Mouse (Mus musculus): ENCODE results near the gene Npy2r.

Npy2r gene

GRCm38 (mm10) chr3:82547908-82548721 is at the start of gene Npy2r:
TSS of gene Npy2r (minus strand) at chr3:82548084.
- DNase-seq (ENCODE audit: low spot score in 2 of 2), result no peak

- DNase-seq (ENCODE audit: low spot score in 2 of 2), result no peak
These were observed 9.9 kb upstream of the Npy2r start for GRCm38 (mm10) chr3:82557786-82558185.

DNA sequence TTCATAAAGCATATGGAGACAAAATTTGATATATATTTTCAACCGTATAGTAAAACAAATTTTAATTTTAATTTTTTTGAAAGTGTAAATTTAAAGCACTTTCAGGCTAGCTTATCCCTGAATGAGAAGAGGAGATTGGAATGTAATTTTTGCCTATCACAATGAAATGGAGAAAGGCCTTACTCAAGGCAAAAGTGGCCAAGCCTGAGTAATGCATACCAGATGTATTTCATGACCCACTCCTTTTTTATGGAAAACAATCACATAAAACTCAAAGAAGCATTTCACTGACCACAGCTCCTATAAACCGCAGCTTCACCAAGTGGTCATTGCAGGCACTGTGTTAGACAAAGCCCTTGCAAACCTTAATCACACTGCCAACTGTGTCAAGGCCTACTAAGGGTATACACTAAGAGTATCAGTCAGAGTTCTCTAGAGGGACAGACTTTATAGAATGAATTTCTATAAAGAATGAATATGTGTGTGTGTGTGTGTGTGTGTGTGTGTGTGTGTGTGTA is 8.5 kb upstream of the Npy2r start:
- DNase-seq (ENCODE audit: low spot score in 2 of 2), result no peak

GRCm38 (mm10) chr3:82549932-82550331 is 2.0 kb upstream of the Npy2r start:
- no peak for DNase-seq (ENCODE audit: low spot score in 2 of 2)

- DNase-seq (ENCODE audit: low spot score in 2 of 2), result no peak
These were observed 869 bp upstream of the Npy2r start for GRCm38 (mm10) chr3:82548753-82549152.

DNA sequence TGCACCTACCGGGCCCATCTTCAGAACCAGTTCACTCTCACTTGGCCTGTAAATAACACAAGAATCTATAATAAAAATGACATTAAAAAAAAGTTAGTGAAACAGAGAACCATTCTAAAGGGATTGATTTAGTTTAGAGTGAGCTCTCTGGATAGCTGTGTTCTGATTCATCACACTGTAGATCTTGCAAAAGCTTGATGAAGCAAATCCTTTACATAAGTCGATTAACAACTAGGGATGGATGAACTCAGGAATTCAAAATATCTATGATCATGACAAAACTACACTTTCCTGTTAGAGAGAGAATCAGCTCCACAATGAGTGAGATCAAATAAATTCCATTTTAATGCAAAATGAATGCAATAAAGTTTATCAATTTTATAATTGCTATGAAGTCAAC is 6.4 kb downstream of the Npy2r start:
- DNase-seq (ENCODE audit: low spot score in 2 of 2), result no peak

- DNase-seq (ENCODE audit: low spot score in 2 of 2), result no peak
These were observed 7.9 kb downstream of the Npy2r start for GRCm38 (mm10) chr3:82539951-82540350.

GRCm38 (mm10) chr3:82524792-82525191 is 23.1 kb downstream of the Npy2r start:
- DNase-seq (ENCODE audit: low spot score in 2 of 2), result no peak

GRCm38 (mm10) chr3:82498006-82498405 is 49.9 kb downstream of the Npy2r start:
- no peak for DNase-seq (ENCODE audit: low spot score in 2 of 2)

Measured in spleen, postnatal 36 days (tissue).